Mouse (Mus musculus): ENCODE data around the gene Cyp26b1.

Cyp26b1 gene

GRCm38 (mm10) chr6:84561171-84561570 is 32.5 kb downstream of the Cyp26b1 start:
- DNase-seq, result no peak

- no peak for DNase-seq
Measured at GRCm38 (mm10) chr6:84549852-84550437, 43.8 kb downstream of the Cyp26b1 start.

DNA sequence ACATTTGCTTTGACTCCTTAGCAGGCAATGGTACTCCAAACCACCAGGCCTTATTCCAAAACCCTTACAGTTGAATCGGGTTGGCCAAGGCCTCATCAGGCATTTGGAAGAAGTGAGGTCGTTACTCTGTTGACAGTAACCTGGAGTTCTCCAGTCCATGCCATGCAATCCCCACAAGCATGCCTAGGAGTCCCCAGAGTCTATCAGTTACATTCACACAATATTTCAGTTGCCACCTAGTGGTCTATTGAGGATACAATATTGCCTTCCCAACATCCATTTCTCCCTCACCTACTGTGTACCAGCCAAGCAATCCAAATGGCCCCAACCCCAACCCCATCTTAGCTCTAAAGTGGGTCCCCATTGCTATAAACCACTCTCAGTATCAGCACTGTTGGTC is 48.3 kb downstream of the Cyp26b1 start:
- DNase-seq, result no peak

DNA sequence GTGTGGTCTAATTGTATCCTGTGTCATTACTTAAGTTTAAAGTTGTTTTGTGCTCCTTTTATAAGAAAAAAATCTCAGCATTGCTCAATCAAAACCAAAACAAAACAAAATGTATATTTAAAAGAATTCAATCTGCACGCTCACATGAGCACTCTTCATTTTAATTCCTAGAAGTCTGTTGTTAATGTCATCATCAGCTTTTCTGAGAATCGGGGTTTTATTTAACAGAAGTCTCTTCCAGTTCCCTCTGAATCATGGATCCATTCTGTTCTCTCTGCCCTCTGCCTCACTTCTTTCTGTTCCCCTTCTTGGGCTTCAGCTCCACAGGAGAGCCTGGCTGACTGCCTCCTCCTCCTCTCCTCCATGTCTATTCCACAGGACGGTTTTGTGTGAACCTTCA is 49.3 kb downstream of the Cyp26b1 start:
- no peak for DNase-seq

- DNase-seq, result no peak
Measured at GRCm38 (mm10) chr6:84543516-84543915, 50.2 kb downstream of the Cyp26b1 start.

- DNase-seq, result no peak
Measured at GRCm38 (mm10) chr6:84539924-84540323, 53.8 kb downstream of the Cyp26b1 start.

DNA sequence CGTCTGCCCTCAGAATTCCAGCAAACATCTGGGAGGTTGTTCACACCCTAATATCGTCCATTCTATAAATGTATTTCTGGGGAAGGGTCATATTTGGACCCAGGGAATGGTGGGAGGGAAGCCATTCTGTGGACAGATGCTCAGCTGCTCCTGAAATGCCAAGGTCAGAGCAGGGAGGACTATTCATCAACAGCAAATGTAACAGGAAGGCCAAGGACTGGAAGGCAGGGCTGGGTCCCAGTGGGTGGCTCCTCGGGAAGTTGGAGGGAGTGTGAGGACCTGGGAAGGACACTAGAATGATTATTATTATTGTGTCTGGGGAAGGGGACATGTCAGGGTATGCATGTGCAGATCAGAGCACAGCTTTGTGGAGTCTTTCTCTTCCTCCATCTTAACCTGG is 55.0 kb downstream of the Cyp26b1 start:
- DNase-seq, result no peak

GRCm38 (mm10) chr6:84537611-84538197 is 56.0 kb downstream of the Cyp26b1 start:
- DNase-seq, result no peak

- no peak for DNase-seq
Measured at GRCm38 (mm10) chr6:84534944-84535343, 58.8 kb downstream of the Cyp26b1 start.

DNA sequence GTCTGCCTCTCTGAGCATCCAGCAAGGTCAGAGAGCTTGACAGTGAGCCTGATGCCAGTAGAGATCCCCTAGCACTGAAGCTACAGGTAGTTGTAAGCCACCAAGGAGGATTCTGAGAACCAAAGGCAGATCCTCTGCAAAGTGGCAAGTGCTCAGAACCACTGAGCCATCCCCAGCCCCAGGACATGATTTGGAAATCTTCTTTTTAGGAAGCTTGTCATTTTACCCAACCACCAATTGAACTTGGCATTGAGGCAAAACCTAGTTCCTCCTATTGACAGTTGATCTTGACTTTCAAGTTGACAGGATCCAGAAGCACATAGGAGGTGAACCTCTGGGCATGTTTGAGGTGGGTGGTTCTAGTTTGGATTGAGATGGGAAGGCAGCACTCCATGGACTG is 63.8 kb downstream of the Cyp26b1 start:
- no peak for DNase-seq

- DNase-seq, result no peak
Measured at GRCm38 (mm10) chr6:84524901-84525601, 68.7 kb downstream of the Cyp26b1 start.
